Mouse (Mus musculus): Measurements from ENCODE around the gene Eps8.

- TF ChIP-seq POLR2A (IDR thresholded peaks at IDR 0.05; ENCODE audit: borderline replicate concordance, insufficient read depth, low read length): no peak
- TF ChIP-seq CTCF (IDR thresholded peaks at IDR 0.05; ENCODE audit: borderline replicate concordance, insufficient read depth, low read depth, low read length): no peak
These were observed 33.9 kb upstream of the Eps8 start for GRCm38 (mm10) chr6:137688506-137689105.
